Mouse (Mus musculus): Measurements from ENCODE around the gene Vmn1r86.

DNA sequence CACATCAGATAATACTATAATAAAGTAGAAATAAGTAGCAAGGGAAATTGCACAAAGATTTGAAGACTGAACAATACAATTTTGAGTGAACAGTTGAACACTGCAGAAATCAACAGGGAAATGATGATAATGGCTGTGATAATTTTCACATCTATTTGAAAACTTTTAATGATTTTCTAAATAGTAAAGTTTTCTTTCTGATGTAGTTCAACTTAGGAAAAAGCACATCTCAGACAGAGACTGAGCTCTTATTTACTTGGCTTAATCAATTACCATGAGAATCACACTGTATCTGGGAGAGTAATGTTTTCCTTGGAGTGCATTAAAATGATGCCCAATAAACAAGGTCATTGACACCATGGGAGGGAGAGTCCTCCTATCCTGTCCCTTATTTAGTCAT is 39.6 kb upstream of the Vmn1r86 start, which contains the start of gene Vmn1r88:
- TF ChIP-seq CTCF (IDR thresholded peaks at IDR 0.05; ENCODE audit: low read depth, low read length) (no peak), POLR2A (IDR thresholded peaks at IDR 0.05; ENCODE audit: insufficient read depth, low read length) (no peak)

Data from ES-Bruce4 (cell line).